Mouse (Mus musculus): ENCODE data around the gene Uaca. TPM values are rescaled to one million over a fixed set of nuclear protein-coding genes. Genes with fewer than 3 reads are reported as not detected.
A peak's percentile ranks its signal among the peaks of the same experiment; 100 is the strongest.

Gene Uaca
- polyA plus RNA-seq, 1 experiment from 2014 or later: 13.6 TPM

GRCm38 (mm10) chr9:60921287-60921686 is 126.9 kb downstream of the Uaca start:
- H3K9me3 ChIP-seq (replicated peaks; ENCODE audit: control insufficient read depth, low read length, poor library complexity, severe bottlenecking): no peaks in the 10 kb centered on the region
- no peak overlapping the region for H3K4me3 ChIP-seq (ENCODE audit: low read depth, low read length)
- no peak overlapping the region for H3K27ac ChIP-seq (ENCODE audit: low read length)
- no peak overlapping the region for H3K4me2 ChIP-seq (ENCODE audit: low read length)
- H3K9ac ChIP-seq (ENCODE audit: low read depth, low read length): no peak overlapping the region
- no peaks in the 10 kb centered on the region for H3K36me3 ChIP-seq (ENCODE audit: control insufficient read depth, insufficient read depth, low read length)
- no peak for ATAC-seq
- H3K27me3 ChIP-seq (ENCODE audit: control insufficient read depth, insufficient read depth, low read depth, low read length): no peaks in the 10 kb centered on the region
- H3K4me1 ChIP-seq (ENCODE audit: control insufficient read depth, insufficient read depth, low read length): no peaks in the 10 kb centered on the region
- 90% methylated on average over 4 of the region's 4 CpGs for WGBS

GRCm38 (mm10) chr9:60921831-60922230 is 127.5 kb downstream of the Uaca start:
- H3K9me3 ChIP-seq (replicated peaks; ENCODE audit: control insufficient read depth, low read length, poor library complexity, severe bottlenecking): no peaks in the 10 kb centered on the region
- no peak overlapping the region for H3K4me3 ChIP-seq (ENCODE audit: low read depth, low read length)
- H3K9ac ChIP-seq (ENCODE audit: low read depth, low read length): no peak overlapping the region
- no peak overlapping the region for H3K4me2 ChIP-seq (ENCODE audit: low read length)
- WGBS: 92% methylated on average over 5 of the region's 5 CpGs
- H3K27ac ChIP-seq (ENCODE audit: low read length): no peak overlapping the region
- no peak for ATAC-seq
- H3K36me3 ChIP-seq (ENCODE audit: control insufficient read depth, insufficient read depth, low read length): no peaks in the 10 kb centered on the region
- H3K4me1 ChIP-seq (ENCODE audit: control insufficient read depth, insufficient read depth, low read length): 0 out of 2 replicates have a peak, but pooled peaks cover 2% of the 10 kb centered on the region
- H3K27me3 ChIP-seq (ENCODE audit: control insufficient read depth, insufficient read depth, low read depth, low read length): no peaks in the 10 kb centered on the region

DNA sequence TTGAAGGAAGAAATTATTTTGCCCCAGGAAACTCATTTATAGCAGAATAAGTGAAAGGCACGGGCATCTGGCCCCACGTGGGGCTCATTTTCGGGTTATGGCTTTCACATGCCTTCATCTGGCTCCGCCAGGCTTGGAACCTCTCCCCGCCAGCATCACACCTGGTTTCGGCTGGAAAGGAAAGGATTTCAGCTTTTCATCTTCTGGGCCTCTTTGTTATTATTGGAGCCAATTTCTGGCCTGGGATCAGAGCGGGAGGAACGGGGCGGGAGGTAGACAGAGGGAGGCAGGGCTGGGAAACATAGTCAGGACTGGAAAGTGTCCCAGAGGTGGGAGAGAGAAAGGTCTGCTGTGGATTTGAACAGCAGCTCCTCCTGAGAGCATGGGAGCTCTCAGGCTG is 132.0 kb downstream of the Uaca start:
- H3K4me2 ChIP-seq (ENCODE audit: low read length): no peak overlapping the region
- H3K27ac ChIP-seq (ENCODE audit: low read length): 0 out of 2 replicates have a peak overlapping the region, but pooled peaks have one; percentile 2
- 0 out of 2 replicates have a peak, but pooled peaks cover 2% of the 10 kb centered on the region for H3K4me1 ChIP-seq (ENCODE audit: control insufficient read depth, insufficient read depth, low read length)
- no peaks in the 10 kb centered on the region for H3K27me3 ChIP-seq (ENCODE audit: control insufficient read depth, insufficient read depth, low read depth, low read length)
- WGBS: 62% methylated on average over 9 of the region's 9 CpGs
- H3K9me3 ChIP-seq (replicated peaks; ENCODE audit: control insufficient read depth, low read length, poor library complexity, severe bottlenecking): no peaks in the 10 kb centered on the region
- no peak overlapping the region for H3K4me3 ChIP-seq (ENCODE audit: low read depth, low read length)
- H3K36me3 ChIP-seq (ENCODE audit: control insufficient read depth, insufficient read depth, low read length): no peaks in the 10 kb centered on the region
- H3K9ac ChIP-seq (ENCODE audit: low read depth, low read length): no peak overlapping the region
- no peak for ATAC-seq

DNA sequence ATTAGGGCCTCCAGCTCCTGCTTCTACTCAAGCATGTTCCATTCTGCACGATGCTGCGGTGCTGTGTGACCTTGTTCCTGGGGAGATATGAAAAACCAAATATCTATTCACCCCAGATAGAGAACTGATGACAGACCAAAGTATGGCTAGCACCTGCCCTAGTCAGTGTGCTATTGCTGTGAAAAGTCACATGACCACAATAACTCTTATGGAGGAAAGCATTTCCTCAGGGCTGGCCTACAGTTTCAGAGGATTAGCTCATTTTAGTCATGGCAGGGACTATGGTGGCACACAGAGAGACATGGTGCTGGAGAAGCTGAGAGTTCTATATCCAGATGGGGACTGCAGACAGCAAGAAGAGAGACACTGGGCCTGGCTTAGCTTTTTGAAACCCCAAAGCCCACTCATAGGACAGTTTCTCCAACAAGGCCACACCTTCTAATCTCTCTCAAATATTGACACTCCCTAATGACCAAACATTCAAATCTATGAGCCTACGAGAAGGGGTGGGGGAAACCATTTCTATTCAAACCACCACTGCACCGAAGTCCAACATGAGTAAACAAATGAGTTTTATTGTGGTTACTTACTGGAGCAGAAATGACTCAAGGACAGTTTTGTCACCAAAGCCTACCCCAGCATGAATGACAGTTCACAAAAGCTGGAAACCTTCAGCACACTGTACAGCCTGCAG is 135.1 kb downstream of the Uaca start:
- Histone ChIP-seq H3K9ac (ENCODE audit: low read depth, low read length) (no peak overlapping the region), H3K4me3 (ENCODE audit: low read depth, low read length) (no peak overlapping the region), H3K27ac (ENCODE audit: low read length) (no peak overlapping the region), H3K4me2 (ENCODE audit: low read length) (no peak overlapping the region), H3K36me3 (ENCODE audit: control insufficient read depth, insufficient read depth, low read length) (no peaks in the 10 kb centered on the region), H3K27me3 (ENCODE audit: control insufficient read depth, insufficient read depth, low read depth, low read length) (no peaks in the 10 kb centered on the region), H3K9me3 (replicated peaks; ENCODE audit: control insufficient read depth, low read length, poor library complexity, severe bottlenecking) (no peaks in the 10 kb centered on the region), H3K4me1 (ENCODE audit: control insufficient read depth, insufficient read depth, low read length) (0 out of 2 replicates have a peak, but pooled peaks cover 2% of the 10 kb centered on the region)
- WGBS: 81% methylated on average over 4 of the region's 4 CpGs
- ATAC-seq: no peak

Other genes with a start within 250 kb of the Uaca start
- gene Lrrc49, start 106.4 kb upstream of the Uaca start, polyA plus RNA-seq (2015; fragmentation: Nextera tagmentation; extraction: Ambion mirVana): 83.5 and 88.4 TPM in 2 replicates
- gene Larp6, start 81.6 kb upstream of the Uaca start, polyA plus RNA-seq (2015; fragmentation: Nextera tagmentation; extraction: Ambion mirVana): 20.7 and 22.9 TPM in 2 replicates

Data from midbrain, embryonic 16.5 days (tissue).